Mouse (Mus musculus): ENCODE results near the gene Klhl40.

DNA sequence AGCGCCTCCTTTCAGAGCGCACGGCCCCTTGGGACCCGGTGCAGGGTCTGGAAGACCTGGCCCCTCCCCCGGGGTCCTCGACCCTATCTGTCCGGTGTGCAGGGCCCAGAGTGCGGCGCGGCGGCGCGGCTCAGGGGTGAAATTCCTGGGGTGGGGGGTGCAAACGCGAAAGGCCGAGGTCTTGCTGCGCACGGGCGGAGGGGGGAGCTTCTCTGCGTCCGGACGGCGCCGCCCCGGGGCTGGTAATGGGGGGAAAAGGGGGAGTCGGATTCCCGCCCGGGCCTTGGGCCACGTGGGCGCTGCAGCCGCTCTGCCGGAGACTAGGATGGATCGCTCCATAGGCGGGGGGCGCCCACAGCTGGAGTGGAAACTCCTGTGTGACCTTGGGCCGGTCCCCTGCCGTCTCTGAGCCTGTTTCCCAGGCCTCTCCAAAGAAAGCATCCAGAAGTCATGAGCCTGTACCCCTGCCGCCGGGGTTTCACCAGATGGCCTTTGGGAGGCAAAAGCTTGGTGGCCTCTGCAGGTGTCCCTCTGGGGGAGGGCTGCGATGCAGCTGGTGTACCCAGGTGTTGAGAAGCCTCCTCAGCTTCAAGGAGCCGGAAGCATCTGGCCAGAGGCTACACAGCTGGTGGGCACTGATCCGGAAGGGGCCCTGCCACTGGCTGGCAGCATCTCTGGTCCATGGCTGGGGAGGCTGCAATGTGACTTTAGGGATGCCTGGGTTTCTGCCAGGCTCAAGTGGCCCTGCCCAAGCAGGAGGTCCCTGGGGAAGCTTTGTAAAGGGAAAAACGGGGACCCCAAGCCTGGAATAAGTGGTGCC lies 16.9 kb upstream of the Klhl40 start:
- no peak for TF ChIP-seq CTCF (IDR thresholded peaks at IDR 0.05; ENCODE audit: low read depth, low read length)
- TF ChIP-seq POLR2AphosphoS5 (IDR thresholded peaks at IDR 0.05; ENCODE audit: insufficient replicate concordance, low read depth, low read length) = no peak

Data from G1E (cell line).